Mouse (Mus musculus) lung, postnatal 0 days (tissue): ENCODE measurements around the gene Pde10a. TPM values are rescaled to one million over a fixed set of nuclear protein-coding genes. Genes with fewer than 3 reads are reported as not detected.

Experiments
- ATAC-seq: fragments of 200-750 bp; cut with Nextera tagmentation; 2 replicates; pipeline ENCODE4 v1.8.0; 2017; ENCODE audit warnings: moderate library complexity
- DNase-seq: peaks from one replicate; pipeline ENCODE4 v3.0.0-alpha.2; 2016; ENCODE audit warnings: low spot score
- H3K27ac ChIP-seq: fragments of 300-500 bp; sonication (generic); 2 replicates; pipeline ENCODE4 v1.5.1; 2014; ENCODE audit warnings: antibody characterized with exemption, mild to moderate bottlenecking, low read length, mixed read lengths
- H3K27me3 ChIP-seq: fragments of 300-500 bp; sonication (generic); replicated peaks from 2 replicates; pipeline ENCODE4 v1.6.1; 2014; ENCODE audit warnings: low read length, mixed read lengths; ENCODE audit not compliant: insufficient read depth
- H3K36me3 ChIP-seq: fragments of 300-500 bp; sonication (generic); 2 replicates; pipeline ENCODE4 v1.6.1; 2014; ENCODE audit warnings: low read length, mixed read lengths; ENCODE audit not compliant: insufficient read depth
- H3K4me1 ChIP-seq: fragments of 300-500 bp; sonication (generic); 2 replicates; pipeline ENCODE4 v1.6.1; 2014; ENCODE audit warnings: antibody characterized with exemption, low read depth, low read length, mixed read lengths; ENCODE audit not compliant: insufficient read depth
- H3K4me2 ChIP-seq: fragments of 300-500 bp; sonication (generic); replicated peaks from 2 replicates; pipeline ENCODE4 v1.6.1; 2014; ENCODE audit warnings: low read depth, mild to moderate bottlenecking, low read length, moderate library complexity, mixed read lengths
- H3K4me3 ChIP-seq: fragments of 300-500 bp; sonication (generic); 2 replicates; pipeline ENCODE4 v1.5.1; 2014; ENCODE audit warnings: low read depth, low read length
- H3K9ac ChIP-seq: fragments of 300-500 bp; sonication (generic); replicated peaks from 2 replicates; pipeline ENCODE4 v1.6.1; 2014; ENCODE audit warnings: low read depth, mild to moderate bottlenecking
- H3K9me3 ChIP-seq: fragments of 300-500 bp; sonication (generic); 2 replicates; pipeline ENCODE4 v1.6.1; 2016; ENCODE audit warnings: low read length, mixed read lengths
- CTCF ChIP-seq: IDR thresholded peaks from 2 replicates; pipeline ENCODE4 v1.5.1; 2016; ENCODE audit warnings: antibody characterized with exemption, mild to moderate bottlenecking
- EP300 ChIP-seq: IDR thresholded peaks from 2 replicates; pipeline ENCODE4 v1.6.1; 2016; ENCODE audit warnings: antibody characterized with exemption, mild to moderate bottlenecking, control low read depth
- WGBS: fragments of 180-500 bp; shearing (Covaris S2); extraction: QIAGEN DNeasy Blood & Tissue Kit; methylation state at CpG from one replicate; pipeline ENCODE4 v1.1.7; 2014; 5-methylcytosine and 5-hydroxymethylcytosine counted together
- polyA plus RNA-seq: library from polyadenylated mRNA; unstranded; fragments of >200 nt; fragmentation: Nextera tagmentation; extraction: Ambion mirVana; gene quantifications from 2 replicates; pipeline ENCODE4 v1.2.1, GENCODE M21; 2015

Gene Pde10a
- polyA plus RNA-seq, 1 experiment from 2014 or later: 0.86 TPM

DNA sequence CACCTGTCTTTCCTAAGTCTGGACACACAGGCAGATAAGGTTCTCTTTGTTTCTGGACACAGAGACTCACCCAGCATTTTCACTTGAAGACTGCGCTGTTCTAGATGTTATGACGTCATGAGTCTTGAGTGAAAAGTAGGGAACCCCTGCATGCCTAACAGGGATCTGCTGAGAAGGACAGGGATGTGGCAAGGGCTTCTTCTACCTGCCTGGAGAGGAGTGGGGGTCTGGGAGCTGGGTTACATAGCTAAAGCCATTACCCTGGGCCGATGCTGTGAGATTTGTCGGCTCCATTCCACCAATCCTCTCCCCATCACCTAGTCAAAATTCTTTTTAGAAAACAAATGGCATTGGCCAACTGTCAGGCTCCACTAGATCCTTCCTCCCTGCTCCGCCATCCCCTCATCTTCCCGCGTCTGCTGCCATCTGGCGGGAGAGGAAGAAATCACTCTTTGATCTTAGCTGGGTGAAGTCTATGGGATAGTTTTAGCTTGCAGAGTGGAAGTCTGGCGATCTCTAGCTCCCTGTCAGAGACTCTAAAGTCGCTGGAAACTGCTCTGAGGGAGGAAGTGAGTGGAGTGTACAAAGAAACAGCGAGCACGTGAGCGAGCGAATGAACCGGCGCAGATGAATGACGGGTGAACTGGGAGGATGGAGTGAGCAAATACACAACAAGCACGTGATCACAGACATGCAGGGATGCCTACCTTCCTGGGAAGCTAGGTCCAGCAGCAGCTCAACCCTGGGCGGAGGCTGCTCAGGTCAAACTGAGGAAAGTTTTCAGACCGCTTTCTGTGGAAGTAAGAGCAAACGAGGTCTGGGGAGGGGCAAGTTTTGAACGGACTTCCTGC, 67.5 kb downstream of the Pde10a start:
- Histone ChIP-seq H3K9me3 (no peaks in the 10 kb centered on the region), H3K4me1 (no peaks in the 10 kb centered on the region), H3K9ac (no peak overlapping the region), H3K27me3 (no peaks in the 10 kb centered on the region; the same call in 1 of the 2 replicates), H3K27ac (no peak overlapping the region), H3K4me3 (no peak overlapping the region), H3K36me3 (no peaks in the 10 kb centered on the region), H3K4me2 (no peak overlapping the region)
- TF ChIP-seq EP300 (no peak), CTCF (peak; percentile 88)
- ATAC-seq: peak; percentile 37; the same call in 1 of the 2 replicates
- DNase-seq: peak; percentile 77
- WGBS: 9% methylated on average over 22 of the region's 22 CpGs

DNA sequence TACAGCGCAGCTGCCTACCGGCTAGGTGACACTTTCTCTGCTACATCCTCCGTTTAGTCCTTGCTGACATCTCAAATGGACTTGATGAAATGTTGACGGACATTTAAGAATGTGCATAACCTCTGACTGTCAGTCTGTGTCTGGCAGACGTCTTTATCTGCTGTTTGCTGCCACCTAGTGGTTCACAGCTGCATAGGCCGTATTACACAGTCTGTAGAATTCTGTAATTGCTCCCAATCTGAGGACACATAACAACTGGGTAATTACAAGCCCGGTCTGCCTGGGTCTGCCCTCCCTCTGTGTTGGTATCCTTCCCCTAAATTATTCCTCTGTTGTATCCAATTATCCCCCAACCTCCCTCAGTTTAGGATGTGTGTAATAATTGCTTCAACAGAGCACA, 72.6 kb downstream of the Pde10a start:
- no peaks in the 10 kb centered on the region; the same call in 1 of the 2 replicates for H3K27me3 ChIP-seq

DNA sequence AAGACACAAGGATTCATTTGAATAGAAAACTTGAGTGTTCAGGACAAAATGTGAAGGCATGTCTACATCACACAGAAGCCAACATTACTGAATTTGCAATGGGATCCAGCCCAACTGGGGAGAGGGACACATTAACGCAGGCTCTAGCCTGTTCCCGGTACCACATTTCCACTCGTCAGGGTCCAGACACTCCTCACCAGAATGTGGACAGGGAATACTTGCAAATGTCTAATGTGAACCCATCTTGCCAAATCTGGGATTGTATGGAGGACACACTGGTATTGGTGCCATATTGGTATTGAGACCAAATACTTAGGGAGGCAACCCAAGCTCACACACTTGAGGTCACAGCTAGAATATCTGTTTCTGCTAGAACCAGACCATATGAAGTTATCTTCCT, 77.8 kb downstream of the Pde10a start:
- Histone ChIP-seq H3K36me3 (no peaks in the 10 kb centered on the region), H3K4me2 (no peak overlapping the region), H3K9ac (no peak overlapping the region), H3K9me3 (no peaks in the 10 kb centered on the region), H3K4me1 (no peaks in the 10 kb centered on the region), H3K4me3 (no peak overlapping the region), H3K27ac (no peak overlapping the region), H3K27me3 (no peaks in the 10 kb centered on the region)
- 88% methylated on average over 3 of the region's 3 CpGs for WGBS
- ATAC-seq (no peak), DNase-seq (no peak)
- no peak for TF ChIP-seq CTCF
- no peak for TF ChIP-seq EP300

More for the DNA sequence above, 72.6 kb downstream of the Pde10a start:
- Histone ChIP-seq H3K9ac (no peak overlapping the region), H3K36me3 (no peaks in the 10 kb centered on the region), H3K9me3 (no peaks in the 10 kb centered on the region), H3K4me3 (no peak overlapping the region), H3K4me2 (no peak overlapping the region), H3K27ac (no peak overlapping the region), H3K4me1 (no peaks in the 10 kb centered on the region)
- WGBS: 8% methylated on average over 7 of the region's 7 CpGs
- DNase-seq (peak; percentile 73), ATAC-seq (0 out of 2 replicates have a peak, but pooled peaks have one; percentile 35)
- peak; percentile 90 for TF ChIP-seq CTCF
- TF ChIP-seq EP300: no peak

DNA sequence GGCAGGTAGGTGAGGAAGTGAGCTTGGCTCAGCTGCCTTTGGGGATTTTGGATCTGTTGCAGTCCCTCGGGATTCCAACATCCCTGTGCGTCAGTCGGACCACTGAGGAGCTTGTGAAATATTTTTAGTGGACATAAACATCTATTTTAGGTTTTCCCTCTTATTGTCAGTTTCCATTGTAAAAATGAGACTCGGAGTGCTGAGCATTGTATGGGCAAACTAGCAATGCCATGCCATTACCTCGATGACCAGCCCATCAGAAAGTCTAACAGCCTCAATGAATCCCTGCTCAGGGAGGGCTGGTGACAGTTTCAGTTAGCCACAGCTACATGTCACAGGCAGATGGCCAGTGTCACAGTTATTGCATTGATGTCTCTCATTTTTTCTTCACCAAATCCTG, 80.7 kb downstream of the Pde10a start:
- H3K9ac ChIP-seq: no peak overlapping the region
- ATAC-seq (no peak), DNase-seq (no peak)
- WGBS: 75% methylated on average over 5 of the region's 5 CpGs
- no peaks in the 10 kb centered on the region for H3K9me3 ChIP-seq
- H3K27ac ChIP-seq: no peak overlapping the region
- H3K4me1 ChIP-seq: no peaks in the 10 kb centered on the region
- TF ChIP-seq EP300: no peak
- no peak for TF ChIP-seq CTCF
- H3K36me3 ChIP-seq: no peaks in the 10 kb centered on the region
- H3K27me3 ChIP-seq: no peaks in the 10 kb centered on the region
- no peak overlapping the region for H3K4me2 ChIP-seq
- H3K4me3 ChIP-seq: no peak overlapping the region

- TF ChIP-seq CTCF (no peak), EP300 (no peak)
- no peak overlapping the region for H3K4me3 ChIP-seq
These were observed 81.5 kb downstream of the Pde10a start for GRCm38 (mm10) chr17:8606695-8607094.

DNA sequence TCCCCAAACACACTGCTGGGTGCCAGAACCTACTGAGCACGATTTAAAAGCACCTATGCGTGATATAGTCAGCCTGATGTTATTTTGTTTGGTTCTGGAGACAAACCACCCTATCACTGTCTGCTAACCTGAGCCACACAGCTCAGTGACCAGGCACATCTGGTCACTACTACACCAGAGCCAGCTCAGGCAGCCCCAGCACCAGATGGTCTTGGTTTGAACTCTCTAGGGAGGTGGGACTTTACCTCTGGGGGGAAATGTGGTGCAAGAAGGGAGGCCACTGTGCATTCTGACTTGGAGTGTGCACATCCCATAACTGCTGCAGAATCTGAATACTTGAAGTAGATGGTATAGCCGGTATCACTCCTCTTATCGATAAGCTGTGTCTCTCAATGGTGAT, 86.7 kb downstream of the Pde10a start:
- no peaks in the 10 kb centered on the region for H3K4me1 ChIP-seq

More at GRCm38 (mm10) chr17:8606695-8607094, 81.5 kb downstream of the Pde10a start:
- Histone ChIP-seq H3K4me1 (no peaks in the 10 kb centered on the region), H3K9me3 (no peaks in the 10 kb centered on the region), H3K9ac (no peak overlapping the region), H3K27ac (no peak overlapping the region), H3K4me2 (no peak overlapping the region), H3K36me3 (no peaks in the 10 kb centered on the region), H3K27me3 (no peaks in the 10 kb centered on the region)
- DNase-seq (no peak), ATAC-seq (no peak)
- 53% methylated on average over 3 of the region's 3 CpGs for WGBS

More for the DNA sequence above, 86.7 kb downstream of the Pde10a start:
- H3K9ac ChIP-seq: no peak overlapping the region
- no peaks in the 10 kb centered on the region for H3K9me3 ChIP-seq
- H3K4me3 ChIP-seq: no peak overlapping the region
- no peaks in the 10 kb centered on the region for H3K36me3 ChIP-seq
- H3K4me2 ChIP-seq: no peak overlapping the region
- H3K27ac ChIP-seq: no peak overlapping the region
- TF ChIP-seq CTCF: no peak
- no peak for TF ChIP-seq EP300
- DNase-seq (no peak), ATAC-seq (no peak)
- no peaks in the 10 kb centered on the region for H3K27me3 ChIP-seq
- WGBS: 75% methylated on average over 4 of the region's 4 CpGs
